Mouse (Mus musculus) brain, embryonic 14.5 days (tissue): ENCODE measurements at regions not wholly inside any gene's neighbourhood (a gene's known extent, or its start where the extent isn't known, plus 50 kb on each side); places are given as distances from the start of the nearest gene placed in this dataset.
A peak's percentile ranks its signal among the peaks of the same experiment; 100 is the strongest.

Experiments used
- DNase-seq: peaks from one replicate; pipeline ENCODE4 v3.0.0-alpha.2; 2011; ENCODE audit warnings: low read depth
- CTCF ChIP-seq: fragments of 200-500 bp; IDR thresholded peaks from 2 replicates; pipeline ENCODE4 v1.5.1; 2012; ENCODE audit warnings: inconsistent platforms, mild to moderate bottlenecking, moderate library complexity, borderline replicate concordance; ENCODE audit not compliant: insufficient read depth, insufficient read length; ENCODE audit errors: extremely low read depth
- POLR2A ChIP-seq: fragments of 200-500 bp; IDR thresholded peaks from 2 replicates; pipeline ENCODE4 v1.6.1; 2012; ENCODE audit warnings: mild to moderate bottlenecking, inconsistent platforms, borderline replicate concordance; ENCODE audit not compliant: poor library complexity, insufficient read depth, insufficient read length, severe bottlenecking; ENCODE audit errors: extremely low read depth

DNA sequence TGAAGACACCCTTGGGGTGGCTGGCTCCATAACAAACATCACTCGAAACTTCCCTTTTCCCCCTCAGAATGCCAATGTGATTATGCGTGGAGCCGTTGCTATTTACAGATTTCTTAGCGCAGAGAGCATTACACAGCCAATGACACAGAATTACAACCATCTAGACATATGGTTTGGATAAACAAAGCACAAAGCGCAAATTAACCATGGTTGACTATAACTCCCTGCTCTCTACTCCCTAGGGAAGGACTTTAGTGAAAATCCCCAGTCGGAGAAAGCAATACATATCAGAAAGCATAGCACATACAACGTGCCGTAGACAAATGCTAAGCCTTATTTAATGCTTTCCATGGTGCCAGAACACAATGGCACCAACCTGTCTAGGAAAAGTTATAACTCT, 131.8 kb downstream of the Tshz3 start:
- DNase-seq, result peak; percentile 6
- no peak for TF ChIP-seq CTCF
- no peak for TF ChIP-seq POLR2A

DNA sequence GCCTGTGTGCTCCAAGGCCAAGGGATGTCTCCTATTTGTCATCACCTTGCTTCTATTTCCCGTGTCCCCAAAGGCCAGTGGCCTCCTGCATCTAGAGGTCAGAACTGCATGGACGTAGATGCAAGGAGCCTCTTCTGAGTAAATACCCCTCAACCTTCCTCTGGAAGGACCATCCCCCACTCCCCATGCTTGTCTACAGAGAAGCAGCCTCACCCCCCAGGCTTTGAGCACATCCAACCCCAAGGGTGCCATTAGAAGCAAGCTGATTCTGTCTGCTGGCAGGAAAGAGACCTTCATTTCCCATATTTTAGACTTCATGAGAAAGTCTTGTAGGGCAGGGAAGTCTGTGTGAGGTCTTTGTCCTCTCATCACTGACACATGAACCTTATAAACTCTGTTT, 132.2 kb downstream of the Tshz3 start:
- TF ChIP-seq POLR2A (no peak), CTCF (no peak)
- no peak for DNase-seq

DNA sequence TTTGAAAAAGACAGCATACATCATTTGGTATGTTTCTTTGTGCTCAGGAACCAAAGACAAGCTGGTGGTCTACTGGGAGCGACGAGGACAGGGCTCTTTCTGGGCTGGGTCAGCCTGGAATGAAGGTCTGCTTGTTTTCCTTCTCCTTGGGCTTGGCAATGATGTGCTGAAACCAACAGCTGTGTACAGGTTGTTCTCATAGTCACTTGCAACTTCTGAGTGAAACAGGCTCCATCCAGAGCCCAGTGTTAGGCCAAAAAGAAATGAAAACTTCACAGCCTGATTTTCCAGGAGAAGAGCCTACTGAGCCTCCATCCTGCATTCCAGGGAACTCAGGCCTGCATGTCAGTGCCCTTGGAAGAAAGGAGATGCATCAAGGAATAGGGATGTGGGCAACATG, 150.4 kb downstream of the Tshz3 start:
- TF ChIP-seq POLR2A (no peak), CTCF (no peak)
- DNase-seq, result no peak

DNA sequence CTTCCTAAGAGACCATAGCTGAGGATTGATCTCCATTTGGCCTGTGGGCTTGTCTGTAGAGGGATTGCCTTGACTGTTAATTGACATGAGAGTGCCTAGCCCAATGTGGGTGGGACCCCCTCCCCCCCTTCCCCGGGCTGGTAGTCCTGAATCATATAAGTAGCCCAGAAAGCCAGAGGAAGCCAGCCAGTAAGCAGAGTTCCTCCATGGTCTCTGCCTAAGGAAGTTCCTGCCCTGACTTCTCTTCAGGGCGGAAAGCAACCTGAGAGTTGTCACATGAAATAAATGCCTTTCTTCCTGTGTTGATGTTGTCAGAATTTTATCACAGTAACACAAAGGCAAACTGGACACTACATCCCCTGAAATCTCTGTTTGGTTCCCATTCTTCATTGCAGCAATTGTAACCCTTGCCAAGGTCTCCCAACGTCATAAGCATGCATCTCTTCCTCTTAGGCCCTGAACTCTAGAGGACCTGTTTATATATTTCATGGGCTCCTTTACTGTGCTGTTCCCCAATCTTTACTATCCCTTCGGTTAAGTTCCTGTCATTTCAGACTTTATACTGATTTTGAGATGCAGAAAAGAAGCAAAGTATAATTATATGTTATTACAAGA, 153.5 kb downstream of the Tshz3 start:
- TF ChIP-seq POLR2A, result no peak
- no peak for TF ChIP-seq CTCF
- DNase-seq, result no peak

DNA sequence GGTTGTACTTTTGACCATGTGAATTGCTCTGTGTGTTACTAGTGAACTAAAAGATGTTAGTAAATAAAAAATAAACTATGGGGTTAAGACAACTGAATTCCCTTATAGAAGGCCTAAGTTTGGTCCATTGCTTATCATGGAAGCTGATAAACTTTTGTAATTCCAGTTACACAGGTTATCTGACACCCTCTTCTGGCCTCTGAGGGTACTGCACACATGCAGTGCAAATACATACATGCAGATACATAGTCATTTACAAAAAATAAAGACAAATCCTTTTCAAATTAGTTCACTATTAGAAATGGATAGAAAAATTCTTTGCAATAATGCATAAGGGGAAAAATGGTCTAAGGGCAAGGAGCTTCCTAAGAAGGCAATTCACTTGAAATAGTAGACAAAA, 156.4 kb downstream of the Tshz3 start:
- TF ChIP-seq POLR2A (no peak), CTCF (no peak)
- DNase-seq, result no peak

DNA sequence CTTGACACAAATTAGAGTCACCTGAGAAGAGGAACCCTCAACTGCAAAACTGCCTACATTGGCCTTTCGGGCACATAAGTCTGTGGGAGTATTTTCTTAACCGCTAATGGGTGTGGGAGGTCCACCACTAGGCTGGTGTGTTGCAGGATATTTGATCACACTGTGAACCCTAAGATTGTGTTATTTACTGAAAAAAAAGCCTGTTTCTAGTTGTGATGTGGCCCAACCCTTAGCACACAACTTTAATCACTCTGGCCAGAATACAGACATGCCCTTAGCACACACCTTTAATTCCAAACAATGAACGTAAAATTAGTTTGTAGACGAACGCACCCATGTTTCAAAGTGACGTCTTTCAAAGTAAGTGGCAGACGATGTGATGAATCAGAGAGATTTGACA, 161.5 kb downstream of the Tshz3 start:
- DNase-seq, result no peak
- no peak for TF ChIP-seq POLR2A
- no peak for TF ChIP-seq CTCF

DNA sequence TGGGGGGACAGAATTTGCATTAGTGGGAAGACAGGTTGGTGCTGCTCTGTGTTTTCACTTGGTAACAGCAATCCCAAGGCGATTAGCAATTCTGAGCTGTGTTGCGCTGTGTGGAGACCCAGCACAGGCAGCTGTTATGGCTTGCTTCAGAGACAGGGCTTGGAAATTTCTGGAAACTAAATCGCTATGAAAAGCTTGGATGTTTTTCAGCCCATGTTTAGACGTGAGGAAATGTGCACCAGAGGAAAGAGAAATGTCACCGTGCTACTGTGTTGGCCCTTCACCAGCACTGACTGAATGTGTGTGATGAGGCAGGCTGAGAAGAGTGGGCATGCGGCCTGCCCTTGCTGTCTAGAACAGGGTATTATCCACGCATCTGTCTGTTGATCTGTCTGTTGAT, 164.6 kb downstream of the Tshz3 start:
- DNase-seq, result no peak
- TF ChIP-seq CTCF, result no peak

DNA sequence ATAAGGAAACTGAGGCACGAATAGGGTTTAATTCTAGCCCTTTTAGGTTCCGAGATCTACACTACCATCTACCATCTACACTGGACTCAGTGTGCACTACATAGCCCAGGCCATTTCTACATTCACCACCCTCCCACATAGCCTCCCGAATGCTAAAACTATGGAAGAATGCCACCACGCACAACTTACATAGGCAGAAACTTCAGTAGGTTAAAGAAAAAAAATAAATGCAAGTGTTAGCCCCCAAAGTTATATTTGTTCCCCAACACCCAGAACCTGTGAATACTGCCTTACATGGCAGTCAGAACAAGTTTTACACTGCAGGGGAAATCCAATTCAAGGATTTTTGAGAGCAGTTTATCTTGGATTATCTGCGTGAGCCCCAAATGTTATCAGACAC, 165.8 kb downstream of the Tshz3 start:
- DNase-seq, result no peak
- TF ChIP-seq CTCF, result no peak
- no peak for TF ChIP-seq POLR2A

DNA sequence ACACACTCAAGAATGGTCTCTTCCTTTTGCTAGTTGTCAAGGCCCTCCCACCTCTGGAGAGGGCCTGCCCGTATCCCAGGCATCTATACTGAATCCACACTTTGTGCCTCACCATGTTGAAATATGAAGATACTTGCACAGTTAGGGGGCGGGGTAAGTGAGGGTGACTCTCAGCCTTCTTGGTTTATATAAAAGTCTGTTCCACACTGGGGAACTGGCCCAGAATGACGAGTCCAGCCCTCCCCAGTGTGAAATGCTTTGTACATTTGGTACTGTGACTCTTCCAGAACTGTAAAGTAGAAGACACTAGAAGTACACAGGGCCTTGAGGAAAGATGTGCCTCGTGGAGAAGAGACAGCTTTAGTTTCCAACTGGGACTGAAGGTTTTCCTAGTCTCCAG, 166.8 kb downstream of the Tshz3 start:
- TF ChIP-seq POLR2A (no peak), CTCF (no peak)
- DNase-seq, result no peak

DNA sequence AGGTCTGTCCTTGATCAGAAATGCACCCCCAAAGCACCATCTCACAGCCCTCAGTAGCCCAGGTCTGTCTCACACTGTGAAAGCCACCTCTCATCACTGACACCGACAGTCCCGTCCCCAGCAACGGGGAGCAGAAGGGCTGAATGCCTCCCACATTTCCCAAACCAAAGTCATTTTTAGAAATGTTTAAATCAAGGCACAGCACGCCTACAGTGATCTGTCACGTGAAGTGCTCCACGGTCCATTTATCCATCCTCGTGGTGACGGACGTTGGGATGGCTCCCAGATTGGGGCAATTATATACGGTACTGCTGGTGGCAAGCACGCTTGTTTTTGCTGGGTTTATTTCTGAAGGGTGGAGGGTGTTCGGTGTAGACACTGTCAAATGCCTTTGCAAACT, 168.7 kb downstream of the Tshz3 start:
- DNase-seq, result no peak

DNA sequence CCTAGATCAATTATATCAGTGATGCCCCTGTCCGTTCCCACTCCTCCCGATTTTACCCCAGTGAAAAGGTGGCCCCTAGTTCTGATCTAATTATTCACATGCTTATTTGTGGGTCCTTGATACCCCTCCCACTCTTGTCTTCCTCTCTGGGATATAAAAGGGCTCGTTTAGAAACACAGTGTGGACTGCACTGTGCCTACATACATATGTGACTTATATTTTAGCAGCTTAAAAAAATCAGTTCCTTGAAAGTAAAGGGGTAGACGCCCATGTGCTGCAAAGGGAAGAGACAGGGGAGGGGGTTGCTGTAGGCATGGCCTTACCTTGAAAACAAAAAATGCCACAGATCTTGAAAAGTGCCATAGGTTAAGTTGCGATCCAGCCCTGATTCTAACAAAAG, 176.1 kb downstream of the Tshz3 start:
- DNase-seq, result no peak
- TF ChIP-seq CTCF (no peak), POLR2A (no peak)

More for the DNA sequence above, 168.7 kb downstream of the Tshz3 start:
- TF ChIP-seq CTCF (no peak), POLR2A (no peak)

DNA sequence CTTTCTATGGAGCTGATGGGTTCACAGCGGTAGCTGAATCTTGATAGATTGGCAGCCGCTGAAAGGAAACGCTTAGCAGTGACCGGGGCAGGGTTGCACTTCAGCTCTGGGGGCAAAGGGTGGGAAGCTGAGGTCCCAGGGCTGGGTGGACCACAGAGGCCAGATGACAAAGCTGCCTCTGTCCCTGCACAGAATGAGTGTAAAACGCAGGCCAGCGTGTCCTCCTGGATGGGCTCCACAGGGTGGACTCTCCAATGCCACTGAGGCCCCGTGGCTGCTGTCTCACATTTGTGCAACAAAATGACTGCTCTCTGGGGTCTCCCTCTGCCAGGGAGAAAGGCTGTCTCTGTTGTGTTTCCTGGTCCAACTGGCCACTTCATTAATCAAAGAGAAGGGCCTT, 179.8 kb downstream of the Tshz3 start:
- TF ChIP-seq POLR2A, result no peak
- no peak for TF ChIP-seq CTCF
- DNase-seq, result no peak

DNA sequence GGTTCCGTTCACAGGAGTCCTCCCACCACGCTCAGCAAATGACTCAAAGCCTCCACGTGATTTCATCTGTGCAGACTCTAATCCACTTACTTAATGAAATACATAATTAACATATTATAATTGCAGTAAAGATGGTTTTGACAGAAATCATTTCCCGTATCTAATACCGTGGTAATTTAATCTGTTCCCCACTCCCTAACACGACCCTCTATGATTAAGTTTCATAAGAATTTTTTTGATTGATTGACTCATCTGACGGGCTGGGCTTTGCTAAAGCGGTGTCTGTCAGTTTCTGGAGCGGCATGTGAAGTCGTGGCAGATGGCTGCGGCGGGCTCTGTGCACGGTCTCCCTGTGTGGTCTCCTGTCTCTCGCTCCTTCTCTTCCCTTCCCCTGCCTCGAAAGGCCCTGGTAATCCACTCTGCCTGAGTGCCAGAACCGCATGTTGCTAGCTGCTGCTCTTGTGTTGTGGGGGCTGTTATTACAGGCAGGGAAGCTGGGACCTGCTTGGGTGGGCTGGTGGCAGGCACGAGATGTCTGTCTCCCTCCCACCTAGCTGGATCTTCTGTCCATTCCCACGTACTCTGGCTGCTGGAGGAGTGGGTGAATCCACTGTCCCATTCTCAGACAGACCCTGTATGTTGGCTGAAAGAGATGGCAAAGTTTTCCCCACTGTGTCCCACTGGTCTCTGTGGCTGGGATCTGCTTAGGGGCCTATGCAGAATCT, 195.0 kb downstream of the Tshz3 start:
- DNase-seq, result peak; percentile 91
- no peak for TF ChIP-seq POLR2A
- no peak for TF ChIP-seq CTCF

DNA sequence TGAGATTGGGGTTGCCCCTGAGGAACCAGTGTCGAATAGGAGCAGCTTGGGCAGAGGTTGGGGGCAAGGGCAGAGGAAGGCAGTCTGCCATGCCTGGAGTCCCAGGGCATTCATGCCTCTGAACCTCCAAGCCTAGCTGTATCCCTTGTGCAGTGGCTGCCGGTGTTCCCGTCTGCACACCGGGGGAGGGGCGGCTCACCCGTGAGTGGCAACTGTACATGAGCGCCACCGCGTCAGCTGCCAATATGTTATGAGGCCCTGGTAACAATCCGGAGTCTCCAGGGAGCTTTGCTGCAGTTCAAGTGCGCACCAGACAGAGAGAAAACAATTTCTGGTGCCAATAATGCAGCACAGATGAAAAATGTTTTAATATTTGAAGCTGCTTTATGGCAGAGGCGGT, 198.4 kb downstream of the Tshz3 start:
- no peak for TF ChIP-seq POLR2A
- no peak for TF ChIP-seq CTCF
- peak; percentile 79 for DNase-seq
